Mouse (Mus musculus): ENCODE data around the gene Tmem33.

The Tmem33 gene

DNA sequence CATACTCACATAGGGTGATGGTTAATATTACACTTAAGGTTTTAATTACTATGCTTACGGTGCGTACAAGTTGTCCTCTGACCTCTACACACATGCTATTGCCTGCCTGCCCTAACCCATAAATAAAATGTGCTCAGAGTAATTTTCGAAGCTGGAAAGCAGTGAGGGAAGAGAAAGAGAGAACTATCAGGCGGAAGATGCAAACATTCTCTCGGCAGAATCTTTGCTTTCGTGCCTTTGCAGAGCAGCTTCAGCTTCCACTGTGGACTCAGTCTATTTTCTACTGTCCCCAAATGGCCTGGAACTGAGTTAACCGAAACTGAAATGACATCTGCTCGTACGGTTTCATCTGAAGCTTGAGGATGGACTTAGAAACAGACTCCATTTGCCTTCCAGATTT is 1.9 kb upstream of the Tmem33 start:
- DNase-seq (ENCODE audit: low read depth, low spot score) = peak; percentile 27

GRCm38 (mm10) chr5:67260159-67260530 is 220 bp upstream of the Tmem33 start:
- no peak for DNase-seq (ENCODE audit: low read depth, low spot score)

DNA sequence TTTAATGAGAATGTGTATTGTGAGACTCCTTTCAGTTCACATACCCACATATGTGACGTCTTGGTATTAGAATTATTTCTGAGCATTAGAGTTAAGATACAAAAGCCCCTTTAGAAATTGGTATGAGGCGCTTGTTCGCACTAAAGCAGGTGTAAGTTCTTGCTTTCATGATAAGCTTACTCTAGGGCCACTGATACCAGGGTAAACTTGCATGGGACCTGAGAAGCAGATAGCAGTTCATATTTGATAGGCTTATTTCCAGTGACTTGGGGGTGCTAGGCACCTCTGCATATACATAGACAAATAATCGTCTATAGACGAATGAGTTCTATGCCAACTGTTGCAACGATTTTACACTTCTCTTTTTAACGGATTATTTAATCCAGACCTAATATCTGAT is 2.6 kb downstream of the Tmem33 start:
- no peak for DNase-seq (ENCODE audit: low read depth, low spot score)

DNA sequence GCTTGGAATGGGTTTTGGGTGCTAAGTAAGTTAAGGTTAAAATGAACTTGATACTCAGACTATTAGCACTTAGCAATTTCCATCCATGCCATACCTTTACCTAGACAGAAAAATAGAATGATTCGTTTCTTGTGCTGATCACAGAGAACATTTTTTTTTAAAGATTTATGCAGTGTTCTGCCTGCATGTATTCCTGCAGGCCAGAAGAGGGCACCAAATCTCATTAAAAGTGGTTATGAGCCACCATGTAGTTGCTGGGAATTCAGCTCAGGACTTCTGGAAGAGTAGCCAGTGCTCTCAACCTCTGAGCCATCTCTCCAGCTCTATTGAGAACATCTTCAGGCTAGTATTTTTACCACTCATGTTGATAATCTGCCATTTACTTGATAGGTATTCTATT is 5.7 kb downstream of the Tmem33 start:
- DNase-seq (ENCODE audit: low read depth, low spot score) = no peak

DNA sequence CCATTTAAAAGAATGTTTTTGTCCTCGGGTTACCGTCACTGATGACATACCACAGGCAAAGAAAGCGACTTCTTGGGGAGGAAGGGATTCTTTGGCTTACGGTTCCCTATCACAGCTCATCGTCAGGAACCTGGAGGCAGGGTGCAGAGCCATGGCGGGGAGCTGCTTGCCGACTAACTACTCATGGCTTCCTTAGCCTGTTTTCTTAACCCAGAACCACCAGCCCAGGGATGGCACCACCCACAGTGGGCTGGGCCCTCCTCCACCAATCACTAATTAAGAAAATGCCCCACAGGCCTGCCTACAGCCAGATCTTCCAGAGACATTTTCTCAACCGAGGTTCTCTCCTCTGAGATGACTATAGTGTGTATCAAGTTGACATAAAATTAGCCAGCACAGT is 8.9 kb downstream of the Tmem33 start:
- no peak for DNase-seq (ENCODE audit: low read depth, low spot score)

- no peak for DNase-seq (ENCODE audit: low read depth, low spot score)
Measured at GRCm38 (mm10) chr5:67279407-67279806, 19.0 kb downstream of the Tmem33 start.

DNA sequence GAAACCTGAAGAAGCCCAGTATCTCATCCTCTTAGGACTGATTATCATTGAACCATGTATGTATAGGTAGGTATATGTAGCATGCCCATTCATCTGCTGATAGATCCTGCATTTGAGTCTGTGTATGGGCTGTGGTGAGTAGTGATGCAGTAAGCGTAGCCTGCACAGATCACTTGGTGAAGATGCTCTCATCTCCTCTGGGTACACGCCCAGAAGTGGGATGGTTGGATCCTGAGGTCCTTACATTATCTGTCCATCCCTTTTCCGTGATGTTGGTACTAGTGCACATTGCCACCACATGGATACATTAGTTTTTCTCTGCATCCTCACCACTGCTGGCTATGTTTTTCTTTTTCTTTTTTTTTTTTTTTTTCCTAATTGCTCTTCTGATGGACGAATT is 19.5 kb downstream of the Tmem33 start:
- DNase-seq (ENCODE audit: low read depth, low spot score) = no peak

GRCm38 (mm10) chr5:67280400-67280799 is 20.0 kb downstream of the Tmem33 start:
- no peak for DNase-seq (ENCODE audit: low read depth, low spot score)

DNA sequence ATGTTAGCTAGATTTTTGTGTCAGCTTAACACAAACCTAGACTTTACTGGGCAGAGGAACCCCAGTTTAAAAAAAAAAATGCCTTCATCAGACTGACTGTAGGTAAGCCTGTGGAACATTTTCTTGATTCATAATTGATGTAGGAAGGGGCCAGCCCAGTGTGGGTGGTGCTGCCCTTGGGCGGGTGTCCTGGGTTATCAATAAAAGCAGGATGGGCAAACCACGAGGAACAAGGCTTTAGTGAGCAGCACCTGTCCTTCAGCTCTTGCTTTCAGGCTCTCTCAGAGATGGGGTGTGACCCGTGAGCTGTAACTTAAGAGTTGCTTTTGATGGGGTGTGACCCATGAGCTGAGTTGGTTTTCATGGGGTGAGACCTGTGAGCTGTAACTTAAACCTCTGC is 34.7 kb downstream of the Tmem33 start:
- no peak for DNase-seq (ENCODE audit: low read depth, low spot score)

- DNase-seq (ENCODE audit: low read depth, low spot score) = peak; percentile 47
Measured at GRCm38 (mm10) chr5:67295682-67296081, 35.3 kb downstream of the Tmem33 start.

GRCm38 (mm10) chr5:67296171-67296570 is 35.8 kb downstream of the Tmem33 start:
- no peak for DNase-seq (ENCODE audit: low read depth, low spot score)

GRCm38 (mm10) chr5:67297026-67297813 is 36.9 kb downstream of the Tmem33 start:
- DNase-seq (ENCODE audit: low read depth, low spot score) = no peak

- no peak for DNase-seq (ENCODE audit: low read depth, low spot score)
Measured at GRCm38 (mm10) chr5:67299847-67300412, 39.6 kb downstream of the Tmem33 start.

DNA sequence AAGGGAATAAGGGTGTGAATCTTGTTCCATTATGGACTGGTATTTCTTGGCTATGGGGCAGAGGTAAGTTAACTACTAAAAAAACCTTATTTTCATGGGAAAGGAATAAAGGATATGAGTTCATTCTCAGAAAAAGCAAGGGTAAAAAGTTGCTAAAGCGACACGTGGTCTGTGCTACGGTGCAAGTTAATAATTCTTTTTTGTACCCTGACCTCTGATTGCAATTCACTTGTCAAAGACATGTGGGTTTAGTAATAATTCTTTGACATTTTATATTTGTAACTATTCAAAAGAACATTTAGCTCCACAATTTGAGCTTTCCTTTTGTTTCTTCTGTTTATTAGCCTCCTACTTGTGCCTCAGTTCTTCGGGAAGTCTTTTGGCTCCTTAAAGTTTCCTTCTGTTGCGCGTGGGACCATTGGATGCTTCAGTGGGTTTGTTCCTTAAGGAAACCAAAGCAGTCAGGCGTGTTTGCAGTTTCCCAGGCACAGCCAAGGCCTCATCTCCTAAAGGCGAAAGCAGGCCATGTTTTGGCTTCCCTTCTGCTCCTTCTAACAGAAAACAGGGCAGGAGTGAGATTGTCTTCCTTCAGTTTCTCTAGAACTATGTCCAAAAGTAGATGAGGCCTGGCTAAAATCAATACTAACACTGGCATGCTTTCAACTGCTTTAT is 40.7 kb downstream of the Tmem33 start:
- no peak for DNase-seq (ENCODE audit: low read depth, low spot score)

GRCm38 (mm10) chr5:67301722-67302331 is 41.5 kb downstream of the Tmem33 start:
- DNase-seq (ENCODE audit: low read depth, low spot score) = no peak

GRCm38 (mm10) chr5:67303816-67304215 is 43.5 kb downstream of the Tmem33 start:
- DNase-seq (ENCODE audit: low read depth, low spot score) = no peak

GRCm38 (mm10) chr5:67306698-67307521 is 46.5 kb downstream of the Tmem33 start, which contains the start of gene Slc30a9:
Gene Slc30a9 (plus strand): TSS chr5:67306955.
- peak; percentile 96 for DNase-seq (ENCODE audit: low read depth, low spot score)

DNA sequence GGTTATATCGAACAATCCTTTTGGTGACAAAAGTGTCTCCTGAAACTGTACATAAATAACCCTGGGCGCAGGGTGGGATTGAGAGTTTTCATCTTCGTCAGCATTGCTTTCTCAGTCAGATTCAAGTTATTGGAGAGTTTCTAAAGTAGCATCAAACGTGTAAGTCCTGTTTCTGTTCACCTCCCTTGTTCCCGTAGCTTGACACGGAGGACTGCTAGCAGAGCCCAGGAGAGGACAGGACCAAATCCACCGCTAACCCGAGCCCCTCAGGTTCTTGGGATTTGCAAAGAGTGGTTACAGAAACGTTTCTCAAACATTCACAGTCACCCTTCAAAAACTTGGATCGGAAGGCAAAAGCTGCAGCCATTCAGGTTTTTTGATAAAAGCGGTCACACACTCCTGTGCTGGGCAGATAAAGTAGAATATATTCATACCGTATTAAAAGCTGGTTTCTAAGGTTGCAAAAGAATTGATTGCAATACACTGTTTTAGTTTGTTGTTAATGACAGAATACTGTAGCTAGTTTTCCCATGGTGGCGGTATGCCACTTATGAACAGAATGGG is 47.4 kb downstream of the Tmem33 start:
- DNase-seq (ENCODE audit: low read depth, low spot score) = no peak

DNA sequence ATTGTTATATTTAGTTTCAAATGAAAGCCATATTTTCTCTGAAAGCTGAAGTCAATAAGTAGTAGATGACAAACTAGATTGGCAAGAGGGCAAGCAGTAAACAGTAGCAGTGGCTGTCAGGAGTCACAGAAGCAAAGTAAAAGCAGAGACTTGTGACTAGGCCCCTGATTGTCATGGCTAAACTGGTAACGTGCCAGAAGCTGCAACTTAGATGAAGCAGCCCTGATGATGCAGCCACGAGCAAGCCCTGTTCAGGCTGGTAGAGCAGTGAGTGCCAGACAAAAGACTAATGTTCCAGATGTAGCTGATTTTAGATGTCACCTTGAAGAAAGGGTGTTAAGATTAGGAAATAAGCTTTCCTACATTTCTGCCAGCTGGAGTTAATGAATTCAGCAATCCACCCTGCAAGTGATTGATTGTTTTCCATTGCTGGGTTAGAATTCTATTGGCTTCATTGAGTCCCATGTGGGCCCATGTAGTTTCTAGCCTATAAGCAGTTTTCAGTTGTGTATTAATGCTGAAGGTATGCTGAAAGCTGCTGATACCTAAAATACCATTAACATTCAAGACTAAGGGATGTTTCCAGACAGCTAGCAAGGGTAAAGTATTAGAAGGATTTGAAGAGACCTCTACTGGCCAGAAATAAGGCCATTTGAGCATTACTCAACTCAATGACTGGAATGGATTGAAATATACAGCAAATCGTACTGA is 51.6 kb downstream of the Tmem33 start:
- DNase-seq (ENCODE audit: low read depth, low spot score) = peak; percentile 35

GRCm38 (mm10) chr5:67312522-67312851 is 52.1 kb downstream of the Tmem33 start:
- no peak for DNase-seq (ENCODE audit: low read depth, low spot score)

Measured in brain, adult 2 months (tissue).